Mouse (Mus musculus): Measurements from ENCODE around the gene Exosc8.
"Not testable (repeated sequence)": the region's sequence is repeated elsewhere in the genome, so short reads cannot be mapped to it uniquely, and the experiment has no call there.

The Exosc8 gene

DNA sequence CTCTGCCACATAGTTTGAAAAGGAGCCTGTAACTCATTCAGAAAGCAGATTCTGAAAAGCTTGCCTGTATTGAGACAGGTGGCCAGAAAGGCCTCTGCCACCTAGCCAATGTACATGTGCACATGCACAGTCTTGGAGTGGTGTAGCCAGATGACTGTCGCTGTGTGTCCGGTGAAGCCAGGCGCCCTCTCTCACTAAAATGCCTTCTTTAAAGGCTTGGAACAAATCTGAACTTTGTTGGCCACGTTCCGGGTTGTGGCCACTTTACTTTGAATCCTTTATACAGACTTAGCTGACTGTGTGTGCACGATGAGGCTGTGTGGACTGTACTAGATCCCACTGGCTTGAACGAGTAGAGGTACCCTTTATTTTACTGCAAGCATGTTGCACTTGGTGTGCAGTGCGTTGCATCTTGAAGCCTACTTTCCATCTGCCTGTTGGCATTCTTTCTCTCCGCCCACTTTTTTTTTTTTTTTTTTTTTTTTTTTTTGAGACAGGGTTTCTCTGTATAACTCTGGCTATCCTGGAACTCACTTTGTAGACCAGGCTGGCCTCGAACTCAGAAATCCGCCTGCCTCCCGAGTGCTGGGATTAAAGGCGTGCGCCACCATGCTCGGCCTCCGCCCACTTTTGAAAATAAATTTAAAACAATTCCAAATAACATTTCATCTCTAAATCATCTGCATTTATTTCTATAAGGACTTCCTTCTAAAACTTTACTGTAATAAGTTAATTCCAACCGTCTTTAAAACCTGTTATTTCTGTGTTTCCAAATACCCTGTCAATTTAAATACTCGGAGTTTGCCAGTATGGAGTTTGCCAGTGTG, 1.1 kb upstream of the Exosc8 start:
- no peak for DNase-seq (ENCODE audit: extremely low read depth, low read depth, low spot score)

DNA sequence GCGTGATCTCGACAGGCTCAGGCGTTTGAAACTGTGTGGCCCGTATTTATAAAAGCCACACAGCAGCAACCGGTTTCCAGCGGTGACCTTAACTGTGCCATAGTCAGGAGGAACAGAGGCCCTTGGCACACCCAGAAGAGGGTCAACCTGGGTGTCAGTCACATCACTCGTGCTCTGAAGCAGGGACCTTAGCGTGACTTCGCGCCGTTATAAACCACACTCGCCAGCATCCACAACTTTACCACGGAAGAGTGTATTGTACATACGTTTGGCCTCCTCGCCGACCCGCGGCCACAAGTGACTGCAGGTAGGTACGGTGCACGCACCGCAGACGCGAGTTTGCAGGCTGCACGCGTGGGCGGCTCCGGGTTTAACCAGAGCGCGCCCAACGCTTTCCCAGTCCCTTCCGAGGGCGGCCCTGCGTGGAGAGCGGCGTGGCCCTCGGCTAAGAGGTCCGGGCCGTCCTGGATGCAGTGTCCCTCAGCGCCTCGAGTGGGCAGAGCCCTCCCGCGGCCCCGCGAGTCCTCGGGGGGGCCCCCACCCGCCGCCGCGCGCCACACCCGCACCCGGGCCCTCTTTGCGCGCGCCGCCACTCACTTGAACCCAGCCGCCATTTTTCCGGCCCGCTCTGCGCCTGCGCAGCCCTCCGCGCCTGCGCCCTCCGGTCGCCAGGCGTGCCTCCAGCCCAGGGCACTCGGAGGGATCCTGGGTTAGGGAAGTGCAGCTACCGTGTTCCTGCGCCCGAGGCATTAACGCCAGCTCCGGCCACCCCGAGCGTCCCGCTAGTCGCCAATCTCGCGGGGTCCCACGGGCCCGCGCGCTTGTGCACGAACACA, 564 bp downstream of the Exosc8 start:
- DNase-seq (ENCODE audit: extremely low read depth, low read depth, low spot score) = peak; percentile 19

GRCm38 (mm10) chr3:54732371-54732770, 2.8 kb downstream of the Exosc8 start:
- no peak for DNase-seq (ENCODE audit: extremely low read depth, low read depth, low spot score)

- DNase-seq (ENCODE audit: extremely low read depth, low read depth, low spot score) = peak; percentile 71
These were observed 3.5 kb downstream of the Exosc8 start for GRCm38 (mm10) chr3:54731626-54732150.

DNA sequence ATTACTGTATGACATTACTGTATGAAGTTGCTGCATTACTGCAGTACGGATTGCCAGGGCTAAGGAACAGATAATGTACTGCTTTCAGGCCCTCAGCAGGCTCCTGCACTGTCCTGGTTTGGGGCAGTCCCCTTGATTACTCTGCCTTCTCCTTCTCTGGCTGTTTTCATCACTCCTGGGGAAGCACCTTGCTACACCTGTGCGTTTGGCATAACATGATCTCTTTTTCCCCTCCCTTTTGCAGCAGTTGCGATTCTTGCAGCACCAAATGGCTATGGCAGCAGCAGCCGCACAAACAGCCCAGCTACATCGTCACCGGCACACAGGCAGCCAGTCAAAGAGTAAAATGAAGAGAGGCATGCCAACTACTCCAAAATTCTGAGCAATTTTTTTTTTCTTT, 7.1 kb downstream of the Exosc8 start:
- no peak for DNase-seq (ENCODE audit: extremely low read depth, low read depth, low spot score)

- DNase-seq (ENCODE audit: extremely low read depth, low read depth, low spot score) = no peak
These were observed 7.6 kb downstream of the Exosc8 start for GRCm38 (mm10) chr3:54727588-54727987.

DNA sequence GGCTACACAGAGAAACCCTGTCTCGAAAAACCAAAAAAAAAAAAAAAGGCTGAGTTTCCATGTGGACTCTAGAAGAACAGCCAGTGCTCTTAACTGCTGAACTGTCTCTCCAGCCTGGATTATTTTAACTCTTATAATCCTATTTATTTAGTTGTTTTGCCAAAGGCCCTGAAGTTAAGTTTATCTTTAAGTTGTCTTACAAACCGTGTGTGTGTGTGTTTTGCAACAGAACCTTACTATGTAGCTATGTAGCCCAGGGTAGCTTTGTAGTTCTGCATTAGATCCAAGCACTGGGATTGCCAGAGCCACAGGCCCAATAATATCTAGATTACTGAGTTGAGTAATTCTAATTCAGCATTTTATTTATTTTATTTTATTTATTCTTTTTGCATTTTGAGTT, 9.8 kb downstream of the Exosc8 start:
- peak; percentile 74 for DNase-seq (ENCODE audit: extremely low read depth, low read depth, low spot score)

- peak; percentile 26 for DNase-seq (ENCODE audit: extremely low read depth, low read depth, low spot score)
These were observed 11.3 kb downstream of the Exosc8 start for GRCm38 (mm10) chr3:54723741-54724500.

DNA sequence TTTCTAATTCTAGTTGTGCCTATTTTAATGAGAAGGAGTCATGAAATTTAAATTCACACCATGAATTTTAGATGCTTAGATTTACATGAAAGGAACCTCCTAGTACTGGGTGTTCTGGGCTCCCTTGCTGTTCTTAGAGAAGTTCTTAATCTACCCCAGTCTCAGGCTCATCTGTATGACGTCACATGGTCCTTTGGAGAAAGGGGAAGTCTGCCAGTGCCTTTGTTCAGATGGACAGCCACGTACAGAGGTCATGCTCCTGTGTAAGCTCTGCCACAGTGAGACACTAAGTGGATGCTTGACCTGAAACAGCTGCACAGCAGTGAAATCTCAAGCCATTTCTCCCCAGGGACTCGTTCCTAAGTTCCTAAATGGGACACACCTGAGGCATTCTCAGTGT, 16.2 kb downstream of the Exosc8 start:
- no peak for DNase-seq (ENCODE audit: extremely low read depth, low read depth, low spot score)

DNA sequence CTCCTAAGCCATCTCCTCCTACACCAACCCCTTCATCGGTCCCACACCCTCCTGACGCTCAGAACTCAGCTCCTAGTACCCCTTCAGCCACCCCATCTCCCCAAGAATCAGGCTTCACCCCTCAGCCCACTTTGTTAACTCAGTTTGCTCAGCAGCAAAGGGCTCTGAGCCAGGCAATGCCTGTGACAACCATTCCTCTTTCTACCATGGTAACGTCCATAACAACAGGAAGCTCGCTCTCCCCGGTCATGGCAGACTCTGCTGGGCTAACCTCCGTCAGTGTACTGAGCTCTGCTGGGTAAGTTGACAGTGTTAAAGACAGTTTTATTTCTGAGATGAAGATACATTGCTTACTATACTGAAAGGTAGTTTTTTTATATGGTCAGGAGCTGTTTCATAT, 17.8 kb downstream of the Exosc8 start:
- no peak for DNase-seq (ENCODE audit: extremely low read depth, low read depth, low spot score)

GRCm38 (mm10) chr3:54715461-54715860, 19.7 kb downstream of the Exosc8 start:
- DNase-seq (ENCODE audit: extremely low read depth, low read depth, low spot score) = no peak

- DNase-seq (ENCODE audit: extremely low read depth, low read depth, low spot score) = no peak
These were observed 20.9 kb downstream of the Exosc8 start, which contains the start of gene Gm21958 for GRCm38 (mm10) chr3:54714253-54714652. Gene Gm21958 (minus strand): TSS chr3:54714353.

GRCm38 (mm10) chr3:54708972-54709371, 26.2 kb downstream of the Exosc8 start:
- DNase-seq (ENCODE audit: extremely low read depth, low read depth, low spot score) = no peak

GRCm38 (mm10) chr3:54704106-54704505, 31.1 kb downstream of the Exosc8 start:
- not testable (repeated sequence) for DNase-seq (ENCODE audit: extremely low read depth, low read depth, low spot score)

- DNase-seq (ENCODE audit: extremely low read depth, low read depth, low spot score) = no peak
These were observed 35.4 kb downstream of the Exosc8 start for GRCm38 (mm10) chr3:54699759-54700301.

GRCm38 (mm10) chr3:54693056-54693415, 42.2 kb downstream of the Exosc8 start:
- DNase-seq (ENCODE audit: extremely low read depth, low read depth, low spot score) = no peak

- DNase-seq (ENCODE audit: extremely low read depth, low read depth, low spot score) = peak; percentile 67
These were observed 42.8 kb downstream of the Exosc8 start, which contains the start of gene Supt20 for GRCm38 (mm10) chr3:54692202-54693055. Gene Supt20 (plus strand): TSS chr3:54692807.

DNA sequence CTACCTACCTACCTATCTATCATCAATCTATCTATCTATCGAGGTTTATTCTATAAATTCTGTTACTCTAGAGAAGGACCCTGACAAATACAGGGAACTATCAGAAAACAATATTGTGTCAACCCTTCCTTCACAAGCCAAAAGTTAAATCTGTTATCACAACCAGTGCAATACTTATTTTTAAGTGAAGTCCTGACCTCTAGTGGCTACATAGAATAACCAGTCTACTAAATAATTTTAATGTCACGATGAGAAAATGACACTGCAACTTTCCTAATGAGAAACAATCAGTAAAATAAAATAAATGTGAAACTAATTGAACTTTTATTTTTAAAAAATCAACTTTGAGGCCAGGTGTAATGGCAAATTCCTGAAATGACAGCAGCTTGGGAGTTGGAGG, 46.1 kb downstream of the Exosc8 start:
- DNase-seq (ENCODE audit: extremely low read depth, low read depth, low spot score) = no peak

GRCm38 (mm10) chr3:54687245-54687644, 47.9 kb downstream of the Exosc8 start:
- no peak for DNase-seq (ENCODE audit: extremely low read depth, low read depth, low spot score)

DNA sequence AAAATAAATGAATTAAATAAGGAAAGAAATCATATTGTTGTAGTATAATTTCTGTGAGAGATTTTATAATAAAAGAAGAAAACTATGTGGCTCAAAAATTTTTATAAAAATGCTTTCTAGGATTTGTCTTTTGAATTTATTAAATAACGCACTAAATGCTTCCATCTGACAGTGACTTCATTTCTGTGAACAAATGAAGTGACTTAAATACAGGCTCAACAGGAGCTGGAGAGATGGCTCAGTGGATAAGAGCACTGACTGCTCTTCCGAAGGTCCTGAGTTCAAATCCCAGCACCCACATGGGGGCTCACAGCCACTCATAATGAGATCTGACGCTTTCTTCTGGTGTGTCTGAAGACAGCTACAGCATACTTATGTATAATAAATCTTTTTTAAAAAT, 50.0 kb downstream of the Exosc8 start:
- DNase-seq (ENCODE audit: extremely low read depth, low read depth, low spot score) = no peak

All from fat pad, adult 2 months (tissue).